Mouse (Mus musculus) left cerebral cortex, postnatal 36 days (tissue): ENCODE results near the gene Ugt1a2. TPM values are rescaled to one million over a fixed set of nuclear protein-coding genes. Genes with fewer than 3 reads are reported as not detected.

Experiments used
- DNase-seq, 2 experiments: peaks; one replicate each; pipeline ENCODE4 v3.0.0; 2021 to 2022; ENCODE audit warnings: low spot score in 2 of 2, mixed read lengths in 1 of 2
- intact Hi-C: fragments of 180-260 bp; cut with DNase I; formaldehyde crosslinking; loops from one replicate; pipeline ENCODE4 v1.15.1; 2025
- total RNA-seq, 2 experiments: library from RNA; stranded (reverse); gene quantifications; 2 replicates each; pipeline ENCODE4 v1.2.3; 2021

Gene Ugt1a2
- total RNA-seq, 2 experiments from 2014 or later = not detected

- no peak for DNase-seq
- intact Hi-C loops = no loop called here
Measured at GRCm38 (mm10) chr1:88267489-88267888, 67.1 kb downstream of the Ugt1a2 start.

- no peak for DNase-seq
- intact Hi-C loops = no loop called here
Measured at GRCm38 (mm10) chr1:88268070-88268469, 67.7 kb downstream of the Ugt1a2 start.

Other genes with a start within 250 kb of the Ugt1a2 start
- 10 to 100 TPM; 15.1 to 27.2 TPM for gene Usp40, start 192.1 kb upstream of the Ugt1a2 start, total RNA-seq
- gene Ugt1a10, start 145.2 kb upstream of the Ugt1a2 start, total RNA-seq = not detected
- not detected for gene Ugt1a9, start 129.8 kb upstream of the Ugt1a2 start, total RNA-seq
- gene Ugt1a8, start 112.8 kb upstream of the Ugt1a2 start, total RNA-seq = not detected
- gene Ugt1a7c, start 105.5 kb upstream of the Ugt1a2 start, total RNA-seq = under 1 TPM; 0.44 to 0.82 TPM
- gene Ugt1a6b, start 97.3 kb upstream of the Ugt1a2 start, total RNA-seq = under 1 TPM in 1 of 2 experiments, not detected in 1; 0.22 TPM
- gene Ugt1a6a, start 65.8 kb upstream of the Ugt1a2 start, total RNA-seq = 1 to 10 TPM in 1 of 2 experiments, under 1 TPM in 1; 0.96 to 1.2 TPM
- not detected for gene Ugt1a5, start 34.6 kb upstream of the Ugt1a2 start, total RNA-seq
- 1 to 10 TPM; 2.2 to 2.5 TPM for gene Dnajb3, start 5.2 kb downstream of the Ugt1a2 start, total RNA-seq
- under 1 TPM in 1 of 2 experiments, not detected in 1; 0.18 TPM for gene Ugt1a1, start 11.4 kb downstream of the Ugt1a2 start, total RNA-seq
- gene Mroh2a, start 26.4 kb downstream of the Ugt1a2 start, total RNA-seq = under 1 TPM in 1 of 2 experiments, not detected in 1; 0.07 TPM
- 10 to 100 TPM; 33.0 to 38.9 TPM for gene Hjurp, start 77.0 kb downstream of the Ugt1a2 start, total RNA-seq
- under 1 TPM in 1 of 2 experiments, not detected in 1; 0.25 TPM for gene Trpm8, start 77.1 kb downstream of the Ugt1a2 start, total RNA-seq
- gene Spp2, start 206.4 kb downstream of the Ugt1a2 start, total RNA-seq = not detected